Mouse (Mus musculus) adrenal gland, adult 8-10 months (tissue): ENCODE measurements at regions not wholly inside any gene's neighbourhood (a gene's known extent, or its start where the extent isn't known, plus 50 kb on each side); places are given as distances from the start of the nearest gene placed in this dataset.
A peak's percentile ranks its signal among the peaks of the same experiment; 100 is the strongest.

Experiments used
- DNase-seq: peaks from one replicate; pipeline ENCODE4 v3.0.0; 2022

- no peak for DNase-seq
These were observed 169.2 kb upstream of the Serpine2 start for GRCm38 (mm10) chr1:80030224-80030623.

GRCm38 (mm10) chr1:80025863-80026616 lies 165.1 kb upstream of the Serpine2 start:
- DNase-seq: no peak

GRCm38 (mm10) chr1:80023518-80024095 lies 162.6 kb upstream of the Serpine2 start:
- DNase-seq: no peak

- no peak for DNase-seq
These were observed 160.9 kb upstream of the Serpine2 start for GRCm38 (mm10) chr1:80021866-80022265.

- DNase-seq: no peak
These were observed 157.5 kb upstream of the Serpine2 start for GRCm38 (mm10) chr1:80018391-80019065.

- no peak for DNase-seq
These were observed 154.5 kb upstream of the Serpine2 start for GRCm38 (mm10) chr1:80015474-80015873.

DNA sequence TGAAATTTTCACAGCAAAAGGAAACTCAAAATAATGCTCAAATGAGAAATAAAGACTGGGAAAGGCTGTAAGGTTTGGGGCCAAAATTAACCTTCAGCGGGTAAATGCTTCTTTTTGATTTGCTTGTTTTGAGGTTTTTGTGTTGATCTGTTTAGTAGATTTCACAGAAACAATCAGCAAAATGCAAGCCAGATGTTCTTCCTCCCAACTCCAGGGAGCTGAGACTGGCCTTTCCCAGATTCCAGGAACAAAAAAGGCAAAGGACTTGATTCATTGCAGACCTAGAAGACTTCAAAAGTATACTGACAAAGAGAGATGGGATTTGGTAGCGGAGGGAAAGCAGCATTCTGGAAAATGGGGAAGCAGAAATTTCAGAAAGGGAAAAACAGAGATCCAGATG lies 153.6 kb upstream of the Serpine2 start:
- no peak for DNase-seq

DNA sequence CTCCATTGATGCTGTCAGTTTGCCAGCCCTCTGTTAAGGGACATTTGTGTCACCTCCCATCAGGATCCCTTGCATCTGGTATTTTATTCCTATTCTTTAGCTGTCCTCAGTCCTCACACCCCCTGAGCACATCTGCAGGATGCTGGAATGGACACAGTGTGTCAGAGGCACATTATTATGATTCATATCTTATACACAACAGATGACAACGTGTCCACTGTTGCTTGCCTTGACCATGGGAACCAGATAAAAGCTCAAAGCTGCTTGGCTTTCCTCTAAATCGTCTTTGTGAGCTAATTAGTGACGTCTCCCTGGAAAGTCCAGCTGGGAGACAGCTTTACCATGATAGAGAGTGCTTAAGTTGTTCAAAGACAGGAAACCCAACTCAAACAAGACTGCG lies 149.7 kb upstream of the Serpine2 start:
- DNase-seq: no peak

GRCm38 (mm10) chr1:79999081-79999480 lies 138.1 kb upstream of the Serpine2 start:
- peak; percentile 27 for DNase-seq

DNA sequence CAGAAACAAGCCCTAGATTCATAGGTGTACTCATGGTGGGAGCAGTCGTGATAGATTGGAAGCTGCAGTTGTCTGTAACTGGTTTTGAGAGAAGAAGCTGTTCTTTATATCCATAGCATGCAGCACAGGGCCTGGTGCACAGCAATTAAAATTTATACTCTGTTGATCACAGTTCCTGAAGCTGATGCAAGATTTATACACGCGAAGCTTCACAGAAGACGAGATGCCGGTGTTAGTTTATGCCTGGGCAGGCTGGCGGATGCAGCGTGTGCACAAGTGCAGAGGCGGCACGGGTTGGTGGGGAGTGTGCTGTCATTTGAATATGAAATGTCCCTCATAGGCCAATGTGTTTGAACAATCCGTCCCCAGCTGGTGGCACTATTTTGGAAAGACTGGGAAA lies 136.9 kb upstream of the Serpine2 start:
- no peak for DNase-seq

GRCm38 (mm10) chr1:79997456-79997855 lies 136.5 kb upstream of the Serpine2 start:
- no peak for DNase-seq

DNA sequence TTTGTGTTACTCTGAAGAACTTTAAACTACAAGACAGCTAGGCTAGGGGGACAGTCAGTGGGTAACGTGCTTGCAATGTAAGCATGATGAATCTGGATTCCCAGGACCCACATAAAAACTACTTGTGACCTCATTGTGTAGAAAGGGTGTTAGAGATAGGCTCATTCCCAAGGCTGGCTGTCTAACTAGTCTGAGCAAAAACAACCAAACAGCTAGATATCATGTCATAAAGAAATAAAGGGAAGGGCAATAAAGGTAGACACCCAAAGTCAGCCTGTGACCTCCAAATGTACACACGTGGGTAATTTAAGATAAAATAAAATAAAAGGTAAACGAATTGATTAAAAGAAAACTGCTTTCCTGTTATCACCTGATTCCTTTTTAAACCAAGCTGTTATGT lies 123.7 kb upstream of the Serpine2 start:
- no peak for DNase-seq

GRCm38 (mm10) chr1:79982678-79983280 lies 121.8 kb upstream of the Serpine2 start:
- no peak for DNase-seq

DNA sequence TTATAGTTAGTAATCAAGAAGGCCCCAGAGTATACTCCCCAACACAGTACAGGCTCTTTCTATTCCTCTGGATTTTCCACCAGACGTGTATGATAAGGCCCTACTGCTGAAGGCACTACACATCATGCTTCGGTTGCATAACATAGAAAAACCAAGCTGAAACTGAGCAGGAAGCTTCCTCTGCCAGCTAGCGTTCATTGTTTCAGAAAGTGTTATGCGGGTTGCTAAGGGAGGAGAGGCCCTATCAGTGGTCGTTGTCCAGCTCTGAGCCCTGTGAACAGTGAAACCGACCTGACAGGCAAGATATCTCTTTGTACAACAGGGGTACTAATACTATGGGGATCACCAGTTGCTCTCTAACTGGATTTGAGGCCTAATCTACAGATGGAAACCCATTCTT lies 118.9 kb upstream of the Serpine2 start:
- DNase-seq: no peak

- DNase-seq: no peak
These were observed 117.2 kb upstream of the Serpine2 start for GRCm38 (mm10) chr1:79978156-79978555.

DNA sequence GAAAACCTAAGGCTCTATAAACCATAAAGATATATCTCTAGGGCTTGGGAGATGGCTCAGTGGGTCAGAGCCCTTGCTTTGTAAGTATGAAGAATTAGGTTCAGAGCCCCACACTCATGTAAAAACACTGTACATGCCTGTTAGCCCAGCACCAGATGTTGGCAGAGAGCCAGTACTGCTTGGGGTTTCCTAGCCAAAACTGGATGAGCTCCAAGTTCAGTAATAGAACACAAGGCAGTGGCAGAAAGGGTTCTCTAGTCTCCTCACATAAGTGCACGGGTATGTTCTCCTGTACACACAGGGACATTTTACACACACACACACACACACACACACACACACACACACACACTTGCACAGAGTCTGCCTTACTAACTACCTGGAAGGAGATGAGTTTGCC lies 95.1 kb upstream of the Serpine2 start:
- DNase-seq: no peak

DNA sequence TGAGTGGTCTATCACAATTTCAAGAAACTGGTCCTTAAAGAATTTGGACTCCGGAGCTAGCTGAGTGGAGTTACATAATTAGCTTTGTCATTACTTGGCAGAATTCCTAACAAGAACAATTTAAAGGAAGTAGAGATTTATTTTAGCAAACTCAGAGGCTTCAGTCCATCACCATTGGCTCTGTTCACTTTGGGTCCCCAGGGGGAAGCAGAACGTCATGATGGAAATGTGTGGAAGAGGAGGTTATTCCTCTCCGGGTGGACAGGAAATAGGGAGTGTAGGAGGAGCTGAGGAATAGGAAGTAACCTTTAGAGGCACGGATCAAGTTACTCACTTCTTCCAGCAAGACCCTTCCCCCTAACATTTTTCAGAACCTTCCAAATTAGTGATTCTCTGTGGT lies 83.3 kb upstream of the Serpine2 start:
- DNase-seq: no peak

GRCm38 (mm10) chr1:79932435-79932834 lies 71.5 kb upstream of the Serpine2 start:
- no peak for DNase-seq

DNA sequence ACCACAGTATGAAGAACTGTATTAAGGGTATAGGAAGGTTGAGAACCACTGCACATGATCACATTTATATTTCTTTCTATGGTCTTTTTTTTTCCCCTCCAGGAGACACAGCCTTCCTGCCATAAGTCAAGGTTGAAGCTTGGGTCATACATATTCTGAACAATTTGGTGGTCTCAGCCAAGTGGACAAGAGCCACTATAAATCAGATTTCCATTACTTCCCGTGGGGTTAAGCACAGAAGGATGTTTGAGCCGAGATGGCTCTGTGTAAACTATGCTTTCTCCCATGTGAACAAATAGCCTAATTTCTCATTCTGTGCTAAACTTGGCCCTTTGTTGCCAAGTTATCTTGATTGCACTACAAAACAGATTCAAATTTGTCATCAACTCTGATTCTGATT lies 66.8 kb upstream of the Serpine2 start:
- DNase-seq: no peak

DNA sequence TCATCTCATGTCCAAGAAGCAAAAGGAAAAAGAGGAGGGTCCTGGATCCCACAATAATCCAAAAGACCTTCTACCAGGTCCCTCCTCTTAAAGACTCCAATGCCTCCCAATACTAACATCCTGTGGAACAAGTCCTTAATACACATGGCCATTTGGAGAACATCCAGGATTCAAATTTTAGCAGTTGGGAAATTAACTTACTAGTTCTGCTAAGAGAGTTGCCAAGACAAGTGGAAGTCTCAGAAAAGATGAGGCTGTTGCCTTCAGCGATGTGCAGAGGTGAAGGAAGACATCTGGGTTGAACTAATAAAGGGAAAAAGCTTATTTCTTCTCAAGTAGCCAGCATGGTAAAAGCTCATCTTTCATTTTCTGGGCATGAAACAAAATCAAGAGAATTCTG lies 64.8 kb upstream of the Serpine2 start:
- DNase-seq: no peak

DNA sequence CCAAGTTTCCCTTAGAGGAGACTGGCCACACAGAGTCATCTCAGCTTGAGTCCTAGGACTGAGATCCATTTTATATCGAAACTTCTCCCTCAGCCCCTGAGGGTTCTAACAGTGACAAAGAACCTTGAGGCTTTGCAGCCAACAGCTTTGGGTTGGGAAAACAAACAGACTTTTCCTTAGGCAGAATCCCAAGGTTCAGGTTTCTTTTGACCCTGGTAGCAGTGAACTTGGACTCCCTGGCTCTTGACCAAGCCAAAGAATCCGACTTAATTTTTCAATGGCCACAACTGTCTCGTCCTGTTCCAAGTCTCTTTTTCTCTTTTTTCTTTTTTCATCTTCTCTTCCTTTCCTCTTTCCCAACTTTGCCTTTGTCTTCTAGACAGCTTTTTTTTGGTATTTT lies 60.9 kb upstream of the Serpine2 start:
- no peak for DNase-seq

GRCm38 (mm10) chr1:79921333-79921732 lies 60.4 kb upstream of the Serpine2 start:
- no peak for DNase-seq

DNA sequence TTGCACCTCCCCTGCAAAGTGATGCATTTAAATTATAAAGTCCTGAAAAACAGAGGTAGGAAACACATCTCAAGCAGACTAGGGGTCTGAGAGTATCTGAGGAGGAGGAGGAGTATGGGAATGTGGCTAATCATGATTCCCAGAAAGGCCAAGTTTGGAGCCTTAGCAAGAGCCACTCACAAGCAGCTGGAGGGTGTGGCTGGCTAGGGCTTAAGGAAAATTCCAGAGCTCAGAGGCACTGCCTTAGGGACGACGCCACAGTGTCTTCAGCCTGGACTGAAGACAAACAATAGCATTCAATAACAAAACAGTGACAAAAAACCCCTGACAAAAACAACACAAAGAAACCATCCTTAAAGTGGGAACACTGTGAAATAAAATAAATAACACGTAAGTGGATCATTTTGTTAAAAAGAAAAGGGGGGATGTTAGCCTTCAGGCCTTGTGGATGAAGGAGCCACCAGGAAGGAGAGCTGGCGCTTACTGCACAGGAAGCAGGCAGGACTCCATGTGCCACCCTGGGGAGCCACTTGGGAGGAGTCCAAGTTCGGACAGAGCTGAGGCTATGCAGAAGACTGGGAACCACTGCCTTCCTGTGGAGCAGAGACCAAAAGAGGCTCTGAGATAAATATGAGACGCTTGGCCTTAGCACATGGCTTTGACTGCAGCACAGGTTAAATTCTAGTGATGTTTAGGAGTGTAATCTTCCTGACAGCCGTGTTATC lies 56.6 kb upstream of the Serpine2 start:
- no peak for DNase-seq
